Mouse (Mus musculus): ENCODE measurements around the gene Slc15a5. TPM values are rescaled to one million over a fixed set of nuclear protein-coding genes. Genes with fewer than 3 reads are reported as not detected.

Slc15a5 gene
- total RNA-seq, 2 experiments from 2014 or later, result not detected

GRCm38 (mm10) chr6:138055572-138055971 lies 24.1 kb downstream of the Slc15a5 start:
- no peak for DNase-seq

GRCm38 (mm10) chr6:138054956-138055355 lies 24.8 kb downstream of the Slc15a5 start:
- no peak for DNase-seq

- peak; percentile 36 for DNase-seq
Observed at GRCm38 (mm10) chr6:138054166-138054565, 25.6 kb downstream of the Slc15a5 start.

- DNase-seq, result no peak
Observed at GRCm38 (mm10) chr6:138053686-138054085, 26.0 kb downstream of the Slc15a5 start.

- no peak for DNase-seq
Observed at GRCm38 (mm10) chr6:138045364-138045763, 34.4 kb downstream of the Slc15a5 start.

- no peak for DNase-seq
Observed at GRCm38 (mm10) chr6:138042891-138043290, 36.8 kb downstream of the Slc15a5 start.

- no peak for DNase-seq
Observed at GRCm38 (mm10) chr6:138041865-138042264, 37.9 kb downstream of the Slc15a5 start.

- no peak for DNase-seq
Observed at GRCm38 (mm10) chr6:138037587-138037986, 42.1 kb downstream of the Slc15a5 start.

- no peak for DNase-seq
Observed at GRCm38 (mm10) chr6:138036891-138037290, 42.8 kb downstream of the Slc15a5 start.

GRCm38 (mm10) chr6:138016898-138017297 lies 62.8 kb downstream of the Slc15a5 start:
- no peak for DNase-seq

- DNase-seq, result no peak
Observed at GRCm38 (mm10) chr6:138014976-138015674, 64.6 kb downstream of the Slc15a5 start.

- DNase-seq, result no peak
Observed at GRCm38 (mm10) chr6:138011955-138012354, 67.8 kb downstream of the Slc15a5 start.

- no peak for DNase-seq
Observed at GRCm38 (mm10) chr6:138007705-138008104, 72.0 kb downstream of the Slc15a5 start.

GRCm38 (mm10) chr6:138006525-138007251 lies 73.0 kb downstream of the Slc15a5 start:
- DNase-seq, result no peak

- DNase-seq, result peak; percentile 47
Observed at GRCm38 (mm10) chr6:137989853-137990252, 89.9 kb downstream of the Slc15a5 start.

GRCm38 (mm10) chr6:137985169-137985568 lies 94.5 kb downstream of the Slc15a5 start:
- no peak for DNase-seq

- no peak for DNase-seq
Observed at GRCm38 (mm10) chr6:137982195-137982737, 97.5 kb downstream of the Slc15a5 start.

GRCm38 (mm10) chr6:137980905-137981696 lies 98.6 kb downstream of the Slc15a5 start:
- DNase-seq, result no peak

- DNase-seq, result no peak
Observed at GRCm38 (mm10) chr6:137980413-137980812, 99.3 kb downstream of the Slc15a5 start.

GRCm38 (mm10) chr6:137979802-137980201 lies 99.9 kb downstream of the Slc15a5 start:
- DNase-seq, result no peak

GRCm38 (mm10) chr6:137976021-137976420 lies 103.7 kb downstream of the Slc15a5 start:
- no peak for DNase-seq

- DNase-seq, result no peak
Observed at GRCm38 (mm10) chr6:137963703-137964102, 116.0 kb downstream of the Slc15a5 start.

GRCm38 (mm10) chr6:137962836-137963235 lies 116.9 kb downstream of the Slc15a5 start:
- DNase-seq, result no peak
